Mouse (Mus musculus) midbrain, embryonic 16.5 days (tissue): ENCODE results near the gene Ablim1. TPM values are rescaled to one million over a fixed set of nuclear protein-coding genes. Genes with fewer than 3 reads are reported as not detected.

Experiments
- ATAC-seq: fragments of 200-750 bp; cut with Nextera tagmentation; 2 replicates; pipeline ENCODE4 v1.8.0; 2017; ENCODE audit warnings: moderate TSS enrichment
- H3K27ac ChIP-seq: fragments of 300-500 bp; sonication (generic); 2 replicates; pipeline ENCODE4 v1.5.1; 2014; ENCODE audit warnings: mild to moderate bottlenecking, low read length, mixed read lengths
- H3K27me3 ChIP-seq: fragments of 300-500 bp; sonication (generic); 2 replicates; pipeline ENCODE4 v1.6.1; 2014; ENCODE audit warnings: low read depth, low read length, mixed read lengths; ENCODE audit not compliant: control insufficient read depth, insufficient read depth
- H3K36me3 ChIP-seq: fragments of 300-500 bp; sonication (generic); 2 replicates; pipeline ENCODE4 v1.6.1; 2014; ENCODE audit warnings: mild to moderate bottlenecking, low read length, moderate library complexity, mixed read lengths; ENCODE audit not compliant: control insufficient read depth, insufficient read depth
- H3K4me1 ChIP-seq: fragments of 300-500 bp; sonication (generic); 2 replicates; pipeline ENCODE4 v1.6.1; 2014; ENCODE audit warnings: mild to moderate bottlenecking, low read length, mixed read lengths; ENCODE audit not compliant: control insufficient read depth, insufficient read depth
- H3K4me2 ChIP-seq: fragments of 300-500 bp; sonication (generic); 2 replicates; pipeline ENCODE4 v1.6.1; 2014; ENCODE audit warnings: mild to moderate bottlenecking, low read length, mixed read lengths
- H3K4me3 ChIP-seq: fragments of 300-500 bp; sonication (generic); 2 replicates; pipeline ENCODE4 v1.5.1; 2014; ENCODE audit warnings: low read depth, mild to moderate bottlenecking, low read length, moderate library complexity, mixed read lengths
- H3K9ac ChIP-seq: fragments of 300-500 bp; sonication (generic); 2 replicates; pipeline ENCODE4 v1.6.1; 2014; ENCODE audit warnings: low read depth, low read length, mixed read lengths
- H3K9me3 ChIP-seq: fragments of 300-500 bp; sonication (generic); replicated peaks from 2 replicates; pipeline ENCODE4 v1.6.1; 2014; ENCODE audit warnings: mild to moderate bottlenecking, low read length, mixed read lengths; ENCODE audit not compliant: control insufficient read depth, poor library complexity, severe bottlenecking
- WGBS: fragments of 180-500 bp; shearing (Covaris S2); extraction: QIAGEN DNeasy Blood & Tissue Kit; methylation state at CpG from one replicate; pipeline ENCODE4 v1.1.7; 2014; 5-methylcytosine and 5-hydroxymethylcytosine counted together
- polyA plus RNA-seq: library from polyadenylated mRNA; unstranded; fragments of >200 nt; fragmentation: Nextera tagmentation; extraction: Ambion mirVana; gene quantifications from 2 replicates; pipeline ENCODE4 v1.2.1, GENCODE M21; 2015

Gene Ablim1
- polyA plus RNA-seq, 1 experiment from 2014 or later: 66.2 TPM

DNA sequence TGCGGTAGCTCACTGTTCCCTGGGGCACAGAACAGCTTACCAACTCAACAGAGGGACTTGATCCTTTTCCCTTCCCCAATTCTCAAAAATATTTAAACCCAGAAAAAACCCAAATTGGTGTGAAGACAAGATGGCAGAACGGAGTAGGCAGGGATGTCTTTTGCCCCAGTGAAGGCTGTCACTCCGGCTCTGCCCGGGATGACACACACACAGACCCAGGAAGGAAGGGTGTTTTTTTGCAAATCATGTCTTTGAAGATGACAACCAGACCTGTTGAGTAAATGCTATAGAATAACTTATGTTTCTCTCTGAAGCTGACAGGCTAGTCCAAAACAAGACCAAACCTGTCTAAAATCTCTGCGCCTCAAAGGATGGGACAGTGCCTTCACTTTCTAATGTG, 187.2 kb downstream of the Ablim1 start:
- Histone ChIP-seq H3K4me2 (no peak overlapping the region), H3K27me3 (no peaks in the 10 kb centered on the region), H3K4me3 (no peak overlapping the region), H3K36me3 (peaks cover 2% of the 10 kb centered on the region), H3K4me1 (no peaks in the 10 kb centered on the region), H3K9me3 (no peaks in the 10 kb centered on the region), H3K27ac (no peak overlapping the region), H3K9ac (no peak overlapping the region)
- WGBS: 81% methylated on average over 5 of the region's 5 CpGs
- no peak for ATAC-seq

- whole genome bisulfite sequencing: 70% methylated on average over 10 of the region's 10 CpGs
- H3K9ac ChIP-seq: no peak overlapping the region
- no peaks in the 10 kb centered on the region for H3K9me3 ChIP-seq
- no peak for ATAC-seq
- no peak overlapping the region for H3K4me2 ChIP-seq
- peaks cover 2% of the 10 kb centered on the region for H3K36me3 ChIP-seq
- H3K4me3 ChIP-seq: no peak overlapping the region
- no peaks in the 10 kb centered on the region for H3K4me1 ChIP-seq
- H3K27me3 ChIP-seq: no peaks in the 10 kb centered on the region
- no peak overlapping the region for H3K27ac ChIP-seq
These were observed 187.8 kb downstream of the Ablim1 start for GRCm38 (mm10) chr19:57126950-57127349.

DNA sequence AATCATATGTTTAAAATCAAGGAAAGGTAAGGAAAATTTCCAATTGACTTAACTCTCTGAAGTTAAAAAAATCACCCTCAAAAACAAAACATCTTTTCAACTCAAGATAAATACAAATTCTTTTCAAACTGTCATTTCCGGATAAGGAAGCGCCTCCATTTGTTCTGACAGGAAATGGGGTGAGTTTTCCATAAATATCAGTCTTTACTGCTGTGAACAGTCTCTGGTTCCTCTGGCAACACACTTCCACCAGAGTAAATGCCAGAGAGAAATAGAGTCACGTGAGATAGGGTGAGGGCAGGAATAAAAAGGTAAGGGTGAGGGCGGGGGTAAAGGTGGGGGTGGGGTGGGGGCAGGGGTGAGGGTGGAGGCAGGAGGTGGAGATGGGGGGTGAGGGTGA, 189.8 kb downstream of the Ablim1 start:
- no peaks in the 10 kb centered on the region for H3K9me3 ChIP-seq
- no peaks in the 10 kb centered on the region for H3K4me1 ChIP-seq
- H3K27ac ChIP-seq: no peak overlapping the region
- 76% methylated on average over 4 of the region's 4 CpGs for WGBS
- ATAC-seq: no peak
- H3K4me3 ChIP-seq: no peak overlapping the region
- H3K4me2 ChIP-seq: no peak overlapping the region
- no peaks in the 10 kb centered on the region for H3K27me3 ChIP-seq
- peaks cover 2% of the 10 kb centered on the region; the same call in 1 of the 2 replicates for H3K36me3 ChIP-seq
- H3K9ac ChIP-seq: no peak overlapping the region

DNA sequence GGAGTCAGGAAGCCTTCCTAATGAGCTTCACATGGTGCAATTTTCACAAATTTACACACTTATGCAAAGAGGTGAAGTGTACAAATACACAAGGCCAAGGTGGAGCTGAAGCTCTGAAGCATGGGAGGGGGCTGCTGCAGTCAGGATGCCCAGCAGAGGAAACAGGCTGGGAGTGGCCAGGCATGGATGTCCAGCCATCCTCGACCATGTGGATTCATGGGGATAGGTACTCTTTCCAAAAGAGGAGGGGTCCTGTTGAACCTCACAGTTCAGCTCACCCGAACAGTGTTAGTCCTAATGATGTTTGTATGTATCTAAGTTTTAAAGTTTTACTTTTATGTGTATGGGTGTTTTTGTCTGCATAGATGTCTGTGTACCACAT, 190.6 kb downstream of the Ablim1 start:
- H3K36me3 ChIP-seq: peaks cover 2% of the 10 kb centered on the region; the same call in 1 of the 2 replicates
- H3K4me1 ChIP-seq: peaks cover 4% of the 10 kb centered on the region
- H3K4me2 ChIP-seq: no peak overlapping the region
- no peak overlapping the region for H3K4me3 ChIP-seq
- H3K27me3 ChIP-seq: no peaks in the 10 kb centered on the region
- ATAC-seq: no peak
- peak overlapping the region; percentile 47; the same call in 1 of the 2 replicates for H3K27ac ChIP-seq
- 67% methylated on average over 2 of the region's 2 CpGs for WGBS
- H3K9me3 ChIP-seq: no peaks in the 10 kb centered on the region
- H3K9ac ChIP-seq: no peak overlapping the region

- H3K27ac ChIP-seq: peak overlapping the region; percentile 47
- peaks cover 2% of the 10 kb centered on the region; the same call in 1 of the 2 replicates for H3K36me3 ChIP-seq
- no peak overlapping the region for H3K4me3 ChIP-seq
- no peaks in the 10 kb centered on the region for H3K9me3 ChIP-seq
- no peaks in the 10 kb centered on the region for H3K27me3 ChIP-seq
- H3K9ac ChIP-seq: no peak overlapping the region
- WGBS: 64% methylated on average over 11 of the region's 11 CpGs
- H3K4me2 ChIP-seq: no peak overlapping the region
- ATAC-seq: no peak
- peaks cover 9% of the 10 kb centered on the region for H3K4me1 ChIP-seq
These were observed 191.1 kb downstream of the Ablim1 start for GRCm38 (mm10) chr19:57123503-57124137.

DNA sequence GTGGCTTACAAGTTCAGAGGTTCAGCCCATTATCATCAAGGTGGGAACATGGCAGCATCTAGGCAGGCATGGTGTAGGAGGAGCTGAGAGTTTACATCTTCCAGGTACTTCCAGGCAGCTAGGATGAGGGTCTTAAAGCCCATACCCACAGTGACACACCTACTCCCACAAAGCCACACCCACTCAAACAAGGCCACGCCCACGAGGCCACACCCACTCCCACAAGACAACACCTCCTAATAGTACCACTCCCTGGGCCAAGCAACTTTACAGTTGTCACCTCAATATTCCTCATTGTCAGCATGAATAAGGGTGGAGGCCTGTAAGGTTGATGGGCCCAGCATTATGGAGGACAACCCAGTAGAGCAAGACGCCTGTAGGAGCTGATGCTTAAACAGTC, 192.5 kb downstream of the Ablim1 start:
- H3K9ac ChIP-seq: no peak overlapping the region
- 86% methylated on average over 3 of the region's 3 CpGs for WGBS

GRCm38 (mm10) chr19:57121036-57121435, 193.7 kb downstream of the Ablim1 start:
- 88% methylated on average over 4 of the region's 4 CpGs for WGBS
- peaks cover 26% of the 10 kb centered on the region for H3K4me1 ChIP-seq

More for the DNA sequence above, 192.5 kb downstream of the Ablim1 start:
- H3K4me1 ChIP-seq: peaks cover 22% of the 10 kb centered on the region
- no peak overlapping the region for H3K4me2 ChIP-seq
- no peaks in the 10 kb centered on the region for H3K27me3 ChIP-seq
- H3K36me3 ChIP-seq: peaks cover 2% of the 10 kb centered on the region; the same call in 1 of the 2 replicates
- H3K9me3 ChIP-seq: no peaks in the 10 kb centered on the region
- H3K4me3 ChIP-seq: no peak overlapping the region
- ATAC-seq: no peak
- H3K27ac ChIP-seq: no peak overlapping the region

DNA sequence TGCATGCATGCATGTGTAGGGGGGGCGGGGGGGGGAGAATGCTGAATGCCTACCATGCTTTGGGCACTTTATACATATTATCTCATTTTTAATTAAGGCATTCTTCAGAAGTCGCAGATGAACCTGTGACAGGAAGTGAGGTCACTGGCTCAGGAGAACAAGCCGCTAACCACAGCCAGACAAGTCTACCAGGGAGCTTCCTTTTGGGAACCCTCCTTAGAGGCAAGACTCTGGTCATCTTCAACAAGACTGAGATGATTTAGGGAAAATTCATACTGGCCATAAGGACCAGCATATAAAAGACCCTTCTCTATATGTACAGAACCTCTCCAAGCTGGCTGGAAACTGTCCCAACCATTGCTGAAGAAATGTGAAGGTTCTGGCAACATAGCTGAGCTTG, 195.1 kb downstream of the Ablim1 start:
- H3K4me3 ChIP-seq: no peak overlapping the region
- peaks cover 26% of the 10 kb centered on the region for H3K4me1 ChIP-seq
- 72% methylated on average over 3 of the region's 3 CpGs for WGBS
- no peaks in the 10 kb centered on the region for H3K9me3 ChIP-seq
- H3K9ac ChIP-seq: no peak overlapping the region
- no peaks in the 10 kb centered on the region for H3K27me3 ChIP-seq
- H3K36me3 ChIP-seq: no peaks in the 10 kb centered on the region
- ATAC-seq: no peak
- H3K4me2 ChIP-seq: no peak overlapping the region
- no peak overlapping the region for H3K27ac ChIP-seq

More at GRCm38 (mm10) chr19:57121036-57121435, 193.7 kb downstream of the Ablim1 start:
- H3K4me3 ChIP-seq: no peak overlapping the region
- no peaks in the 10 kb centered on the region for H3K36me3 ChIP-seq
- H3K9me3 ChIP-seq: no peaks in the 10 kb centered on the region
- ATAC-seq: no peak
- H3K4me2 ChIP-seq: no peak overlapping the region
- H3K9ac ChIP-seq: no peak overlapping the region
- H3K27me3 ChIP-seq: no peaks in the 10 kb centered on the region
- H3K27ac ChIP-seq: no peak overlapping the region

DNA sequence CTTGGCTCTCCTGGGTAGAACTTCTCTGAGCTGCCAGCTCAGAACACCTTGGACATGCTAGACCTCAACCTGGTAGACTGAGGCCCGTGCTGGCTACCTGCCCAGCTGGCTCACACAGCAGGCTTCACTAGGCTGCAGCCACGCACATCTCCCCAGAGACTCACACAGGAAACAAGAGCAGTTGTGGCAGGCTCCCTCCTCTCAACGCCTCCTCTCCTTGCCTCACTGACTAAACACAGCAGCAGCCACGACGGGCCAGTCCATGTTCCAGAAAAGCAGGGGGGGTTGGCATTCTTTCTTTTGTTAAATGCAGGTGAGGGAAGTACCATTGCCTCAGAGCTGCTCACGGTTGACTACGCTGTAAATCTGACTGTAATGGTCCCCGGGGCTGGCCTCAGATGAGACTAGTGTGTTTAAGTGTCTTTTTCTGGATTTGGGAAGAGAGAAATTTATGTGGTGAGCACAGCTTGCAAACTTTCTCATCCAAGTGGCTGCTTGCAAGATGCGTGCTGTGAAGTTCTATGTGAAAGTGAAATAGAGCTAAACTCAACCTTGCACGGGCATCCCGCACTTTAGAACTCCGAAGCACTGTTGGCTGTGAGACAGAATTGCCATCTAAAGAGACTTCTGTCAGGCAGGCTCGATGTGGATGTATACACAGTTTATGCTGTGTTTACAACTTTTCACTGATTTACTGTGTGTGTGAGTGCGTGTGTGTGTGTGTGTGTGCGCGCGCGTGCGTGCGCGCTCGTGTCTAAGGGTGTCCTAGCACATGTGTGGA, 195.7 kb downstream of the Ablim1 start:
- Histone ChIP-seq H3K9me3 (no peaks in the 10 kb centered on the region), H3K4me2 (peak overlapping the region; percentile 55), H3K36me3 (no peaks in the 10 kb centered on the region), H3K27ac (peak overlapping the region; percentile 69), H3K4me1 (peaks cover 26% of the 10 kb centered on the region), H3K9ac (peak overlapping the region; percentile 60), H3K27me3 (no peaks in the 10 kb centered on the region), H3K4me3 (peak overlapping the region; percentile 29)
- WGBS: 37% methylated on average over 22 of the region's 22 CpGs
- ATAC-seq: peak; percentile 79
